ENCODE assay signal across 20 mouse cellular contexts in the genomic region with DNA sequence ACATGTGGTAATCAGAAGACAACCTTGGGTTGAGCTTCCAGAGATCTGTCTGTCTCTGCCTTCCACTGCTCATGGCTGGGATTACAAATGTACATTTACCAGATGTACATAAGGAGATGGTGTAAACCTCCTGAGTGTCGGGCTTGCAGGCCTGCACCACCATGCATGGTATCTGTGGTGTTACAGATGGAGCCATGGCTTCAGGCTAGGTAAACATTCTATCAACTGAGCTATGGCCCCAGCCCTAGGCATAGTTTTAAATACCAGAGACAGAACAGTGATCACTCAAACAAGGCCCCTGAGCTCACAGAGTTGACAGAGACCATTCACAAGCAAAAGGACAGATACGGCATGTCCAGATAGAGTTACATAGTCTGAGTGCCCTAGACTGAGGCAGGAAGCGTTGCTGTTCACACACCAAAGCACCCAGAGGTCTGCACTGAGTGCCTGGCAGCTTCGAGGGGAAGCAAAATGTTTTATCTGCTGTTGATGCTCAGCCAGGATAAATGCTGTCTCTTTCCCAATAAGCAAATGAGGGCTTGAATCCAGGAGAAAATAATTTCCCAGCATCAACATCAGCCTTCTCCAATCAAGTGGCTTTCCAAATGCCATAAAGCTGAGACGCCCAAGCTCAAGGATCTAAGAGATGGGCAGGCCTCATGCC.
DNase-seq lines count a peak whose midpoint lies in the region; ATAC-seq lines count a peak whose summit lies in the region.
"Had no signal": no experiment of that assay in that cellular context is flagged by ENCODE, and none has a peak within 500 bp of the region (broad histone marks: within the 10 kb centered on the region; RNA-seq: fewer than 3 reads in every experiment).

No protein-coding gene starts in this region.

- no peaks in the 10 kb centered on the region for H3K27me3 ChIP-seq in kidney, embryonic 15.5 days
- H3K27me3 ChIP-seq in embryonic facial prominence, embryonic 14.5 days (replicated peaks; ENCODE audit: control insufficient read depth, insufficient read depth, low read length), result no peaks in the 10 kb centered on the region
- peaks cover 57% of the 10 kb centered on the region for H3K27me3 ChIP-seq in midbrain, embryonic 13.5 days
- H3K27me3 ChIP-seq: heart, embryonic 12.5 days; hindbrain, embryonic 15.5 days had no signal

- no peak for DNase-seq in kidney, postnatal 14 days
- peak; percentile 32 for DNase-seq in NIH3T3 (ENCODE audit: low read depth)
- peak; percentile 52 for DNase-seq in embryonic facial prominence, embryonic 14.5 days (ENCODE audit: low spot score)
- no peak for DNase-seq in right cerebral cortex, postnatal 10 days (ENCODE audit: low spot score in 2 of 2)
- no peak for DNase-seq in left cerebral cortex, adult 8-10 months (ENCODE audit: low spot score in 2 of 2)
- DNase-seq: adrenal gland, adult 2 months; cerebellum, adult 8-10 months; heart, postnatal 4 days; kidney, adult 11 months; layer of hippocampus, postnatal 36 days; liver had no signal

- no peak overlapping the region for H3K4me3 ChIP-seq in kidney, embryonic 15.5 days (replicated peaks)
- no peak overlapping the region for H3K4me3 ChIP-seq in embryonic facial prominence, embryonic 14.5 days (ENCODE audit: low read depth, low read length)
- no peak overlapping the region for H3K4me3 ChIP-seq in midbrain, embryonic 13.5 days (replicated peaks)
- H3K4me3 ChIP-seq: heart, embryonic 12.5 days; hindbrain, embryonic 15.5 days; layer of hippocampus, adult 2 months; midbrain, embryonic 10.5 days had no signal

- WGBS in kidney, embryonic 15.5 days, result 57% methylated on average over 5 of the region's 5 CpGs
- 47% methylated on average over 5 of the region's 5 CpGs for WGBS in embryonic facial prominence, embryonic 14.5 days
- 87% methylated on average over 5 of the region's 5 CpGs for WGBS in midbrain, embryonic 13.5 days

- H3K9me3 ChIP-seq in kidney, embryonic 15.5 days (replicated peaks), result no peaks in the 10 kb centered on the region
- no peaks in the 10 kb centered on the region for H3K9me3 ChIP-seq in embryonic facial prominence, embryonic 14.5 days (ENCODE audit: control insufficient read depth, low read length)
- no peaks in the 10 kb centered on the region for H3K9me3 ChIP-seq in midbrain, embryonic 13.5 days
- H3K9me3 ChIP-seq: heart, embryonic 12.5 days; hindbrain, embryonic 15.5 days; midbrain, embryonic 10.5 days had no signal

- ATAC-seq in kidney, embryonic 15.5 days (replicated peaks; ENCODE audit: low FRiP score), result 0 out of 2 replicates have a peak, but pooled peaks have one; percentile 30
- no peak for ATAC-seq in embryonic facial prominence, embryonic 14.5 days (ENCODE audit: low read depth)
- 0 out of 2 replicates have a peak, but pooled peaks have one; percentile 10 for ATAC-seq in megakaryocyte progenitor cell, adult 5-6 weeks (replicated peaks; ENCODE audit: poor library complexity)
- ATAC-seq in midbrain, embryonic 13.5 days, result no peak
- ATAC-seq: forebrain, embryonic 16.5 days had no signal

- no peak overlapping the region for H3K27ac ChIP-seq in kidney, embryonic 15.5 days
- H3K27ac ChIP-seq in embryonic facial prominence, embryonic 14.5 days (replicated peaks; ENCODE audit: low read depth, low read length), result peak overlapping the region; percentile 44; the same call in 1 of the 2 replicates
- H3K27ac ChIP-seq in midbrain, embryonic 13.5 days, result no peak overlapping the region
- H3K27ac ChIP-seq: hindbrain, embryonic 15.5 days; kidney, postnatal 0 days; layer of hippocampus, adult 2 months; midbrain, embryonic 10.5 days had no signal

- no peak overlapping the region for H3K4me2 ChIP-seq in kidney, embryonic 15.5 days
- no peak overlapping the region for H3K4me2 ChIP-seq in embryonic facial prominence, embryonic 14.5 days (ENCODE audit: low read depth, low read length)
- H3K4me2 ChIP-seq in midbrain, embryonic 13.5 days (replicated peaks), result no peak overlapping the region
- H3K4me2 ChIP-seq: heart, embryonic 12.5 days; hindbrain, embryonic 15.5 days had no signal

- no peak overlapping the region for H3K9ac ChIP-seq in kidney, embryonic 15.5 days
- H3K9ac ChIP-seq in embryonic facial prominence, embryonic 14.5 days (ENCODE audit: low read depth, low read length), result no peak overlapping the region
- no peak overlapping the region for H3K9ac ChIP-seq in midbrain, embryonic 13.5 days (replicated peaks)
- H3K9ac ChIP-seq: heart, embryonic 12.5 days; hindbrain, embryonic 15.5 days had no signal

- H3K4me1 ChIP-seq in kidney, embryonic 15.5 days, result peaks cover 13% of the 10 kb centered on the region
- peaks cover 9% of the 10 kb centered on the region; the same call in 1 of the 2 replicates for H3K4me1 ChIP-seq in embryonic facial prominence, embryonic 14.5 days (ENCODE audit: control insufficient read depth, insufficient read depth, low read length)
- no peaks in the 10 kb centered on the region for H3K4me1 ChIP-seq in midbrain, embryonic 13.5 days (replicated peaks)
- H3K4me1 ChIP-seq: hindbrain, embryonic 15.5 days had no signal

- H3K36me3 ChIP-seq in kidney, embryonic 15.5 days, result no peaks in the 10 kb centered on the region
- H3K36me3 ChIP-seq in embryonic facial prominence, embryonic 14.5 days (ENCODE audit: control insufficient read depth, insufficient read depth, low read length), result no peaks in the 10 kb centered on the region
- H3K36me3 ChIP-seq in midbrain, embryonic 13.5 days, result no peaks in the 10 kb centered on the region
- H3K36me3 ChIP-seq: heart, embryonic 12.5 days; hindbrain, embryonic 15.5 days; midbrain, embryonic 10.5 days had no signal

Comparison
In these comparisons a context has a peak if more than half of its experiments do, and no peak if none do; other contexts are left out.
1. ATAC-seq: peak in kidney, embryonic 15.5 days (single experiment) and megakaryocyte progenitor cell, adult 5-6 weeks (single experiment); none in embryonic facial prominence, embryonic 14.5 days (single experiment) and midbrain, embryonic 13.5 days (single experiment).
2. DNase-seq: peak in NIH3T3 (single experiment) and embryonic facial prominence, embryonic 14.5 days (single experiment); none in kidney, postnatal 14 days (single experiment), right cerebral cortex, postnatal 10 days (0 of 2) and left cerebral cortex, adult 8-10 months (0 of 2).